Mouse (Mus musculus) MEL (cell line): ENCODE measurements around the gene Olfr279. TPM values are rescaled to one million over a fixed set of nuclear protein-coding genes. Genes with fewer than 3 reads are reported as not detected.

ENCODE experiments used
- DNase-seq: peaks from one replicate; pipeline ENCODE4 v3.0.0; 2011; ENCODE audit warnings: low read depth, low spot score
- H3K27ac ChIP-seq: 2 replicates; pipeline ENCODE4 v1.5.1; 2012; ENCODE audit warnings: low read depth, mild to moderate bottlenecking, control low read depth, low read length, moderate library complexity; ENCODE audit not compliant: control insufficient read depth
- H3K27me3 ChIP-seq, 2 experiments: fragments of 150-350 bp in 1 of 2; sonication (generic) in 1 of 2; 2 replicates each; pipeline ENCODE4 v1.6.1; 2012; ENCODE audit warnings: low read length in 2 of 2, mild to moderate bottlenecking in 2 of 2, improper control_type of control experiment in 1 of 2, moderate library complexity in 1 of 2; ENCODE audit not compliant: insufficient read depth in 2 of 2, control insufficient read depth in 1 of 2
- H3K36me3 ChIP-seq, 2 experiments: 2 replicates each; pipeline ENCODE4 v1.6.1; 2012 to 2014; ENCODE audit warnings: low read length in 2 of 2, improper control_type of control experiment in 1 of 2, inconsistent platforms in 1 of 2, mild to moderate bottlenecking in 1 of 2; ENCODE audit not compliant: insufficient read depth in 2 of 2, control insufficient read depth in 1 of 2
- H3K4me1 ChIP-seq, 2 experiments: fragments of 150-350 bp in 1 of 2; sonication (generic) in 1 of 2; 2 replicates each; pipeline ENCODE4 v1.6.1; 2012; ENCODE audit warnings: low read length in 2 of 2, improper control_type of control experiment in 1 of 2, mild to moderate bottlenecking in 1 of 2; ENCODE audit not compliant: insufficient read depth in 2 of 2, control insufficient read depth in 1 of 2
- H3K4me3 ChIP-seq, 2 experiments: fragments of 150-350 bp in 1 of 2; sonication (generic) in 1 of 2; 2 replicates each; pipeline ENCODE4 v1.5.1; 2012; ENCODE audit warnings: low read depth in 2 of 2, low read length in 2 of 2, mild to moderate bottlenecking in 2 of 2, moderate library complexity in 2 of 2, control low read depth in 1 of 2, improper control_type of control experiment in 1 of 2; ENCODE audit not compliant: control insufficient read depth in 1 of 2, insufficient read depth in 1 of 2
- H3K79me2 ChIP-seq: 2 replicates; pipeline ENCODE4 v1.6.1; 2012; ENCODE audit warnings: mild to moderate bottlenecking, low read length, moderate library complexity; ENCODE audit not compliant: control insufficient read depth, poor library complexity, insufficient read depth
- H3K9ac ChIP-seq: 2 replicates; pipeline ENCODE4 v1.6.1; 2012; ENCODE audit warnings: low read depth, mild to moderate bottlenecking, control low read depth, low read length, moderate library complexity; ENCODE audit not compliant: control insufficient read depth, poor library complexity, severe bottlenecking
- H3K9me3 ChIP-seq: fragments of 150-350 bp; sonication (generic); replicated peaks from 2 replicates; pipeline ENCODE4 v1.6.1; 2012; ENCODE audit warnings: mild to moderate bottlenecking, low read length, improper control_type of control experiment, moderate library complexity; ENCODE audit not compliant: insufficient read depth
- BHLHE40 ChIP-seq: IDR thresholded peaks from 2 replicates; pipeline ENCODE4 v1.6.1; 2012; ENCODE audit warnings: low read depth, mild to moderate bottlenecking, inconsistent platforms, low read length, improper control_type of control experiment, borderline replicate concordance
- CTCF ChIP-seq, 3 experiments: IDR thresholded peaks in 2 of 3; conservative IDR thresholded peaks in 1 of 3; 2 replicates each; pipeline ENCODE4 v1.5.1; 2011 to 2012; ENCODE audit warnings: low read length in 3 of 3, low read depth in 2 of 3, mild to moderate bottlenecking in 2 of 3, improper control_type of control experiment in 1 of 3, inconsistent platforms in 1 of 3, mixed read lengths in 1 of 3, moderate library complexity in 1 of 3; ENCODE audit not compliant: control insufficient read depth in 1 of 3, insufficient read depth in 1 of 3, poor library complexity in 1 of 3, severe bottlenecking in 1 of 3
- EP300 ChIP-seq, 2 experiments: IDR thresholded peaks; 2 replicates each; pipeline ENCODE4 v1.6.1; 2011; ENCODE audit warnings: improper control_type of control experiment in 2 of 2, low read length in 2 of 2, low read depth in 1 of 2, mild to moderate bottlenecking in 1 of 2
- GABPA ChIP-seq: IDR thresholded peaks from 2 replicates; pipeline ENCODE4 v1.6.1; 2012; ENCODE audit warnings: low read depth, mild to moderate bottlenecking, inconsistent platforms, low read length, improper control_type of control experiment, moderate library complexity
- HCFC1 ChIP-seq: IDR thresholded peaks from 2 replicates; pipeline ENCODE4 v1.6.1; 2012; ENCODE audit warnings: low read depth, mild to moderate bottlenecking, inconsistent platforms, low read length, improper control_type of control experiment, moderate library complexity
- JUND ChIP-seq: IDR thresholded peaks from 2 replicates; pipeline ENCODE4 v1.6.1; 2011; ENCODE audit warnings: low read depth, mild to moderate bottlenecking, improper control_type of control experiment, low read length
- MAFK ChIP-seq: IDR thresholded peaks from 2 replicates; pipeline ENCODE4 v1.6.1; 2011; ENCODE audit warnings: low read depth, mild to moderate bottlenecking, low read length, improper control_type of control experiment, borderline replicate concordance
- MAX ChIP-seq: IDR thresholded peaks from 2 replicates; pipeline ENCODE4 v1.6.1; 2011; ENCODE audit warnings: low read length, improper control_type of control experiment
- MAZ ChIP-seq: IDR thresholded peaks from 2 replicates; pipeline ENCODE4 v1.6.1; 2012; ENCODE audit warnings: low read depth, mild to moderate bottlenecking, inconsistent platforms, low read length, improper control_type of control experiment
- MXI1 ChIP-seq: IDR thresholded peaks from 2 replicates; pipeline ENCODE4 v1.6.1; 2011; ENCODE audit warnings: mild to moderate bottlenecking, low read depth, low read length, improper control_type of control experiment
- MYB ChIP-seq: IDR thresholded peaks from 2 replicates; pipeline ENCODE4 v1.6.1; 2011; ENCODE audit warnings: mild to moderate bottlenecking, low read depth, low read length, improper control_type of control experiment
- NELFE ChIP-seq: IDR thresholded peaks from 2 replicates; pipeline ENCODE4 v1.6.1; 2011; ENCODE audit warnings: low read depth, low read length, improper control_type of control experiment
- POLR2AphosphoS5 ChIP-seq: IDR thresholded peaks from 2 replicates; pipeline ENCODE4 v1.6.1; 2012; ENCODE audit warnings: low read depth, borderline replicate concordance, mild to moderate bottlenecking, inconsistent platforms, low read length, moderate library complexity, mixed read lengths
- SIN3A ChIP-seq: IDR thresholded peaks from 2 replicates; pipeline ENCODE4 v1.6.1; 2012; ENCODE audit warnings: low read length, improper control_type of control experiment, inconsistent platforms
- SMC3 ChIP-seq: IDR thresholded peaks from 2 replicates; pipeline ENCODE4 v1.6.1; 2011; ENCODE audit warnings: low read depth, low read length, improper control_type of control experiment
- TAL1 ChIP-seq: IDR thresholded peaks from 2 replicates; pipeline ENCODE4 v1.6.1; 2012; ENCODE audit warnings: mild to moderate bottlenecking, inconsistent platforms, low read length, moderate library complexity, mixed read lengths
- TCF12 ChIP-seq: IDR thresholded peaks from 2 replicates; pipeline ENCODE4 v1.6.1; 2014; ENCODE audit warnings: low read depth, mild to moderate bottlenecking, inconsistent platforms, low read length, improper control_type of control experiment, moderate library complexity
- USF1 ChIP-seq: IDR thresholded peaks from 2 replicates; pipeline ENCODE4 v1.6.1; 2014; ENCODE audit warnings: low read depth, mild to moderate bottlenecking, inconsistent platforms, low read length, improper control_type of control experiment, moderate library complexity
- USF2 ChIP-seq, 2 experiments: IDR thresholded peaks; 2 replicates each; pipeline ENCODE4 v1.6.1; 2011 to 2012; ENCODE audit warnings: improper control_type of control experiment in 2 of 2, low read length in 2 of 2, borderline replicate concordance in 1 of 2, inconsistent platforms in 1 of 2, low read depth in 1 of 2, mild to moderate bottlenecking in 1 of 2; ENCODE audit not compliant: insufficient read depth in 1 of 2
- ZC3H11A ChIP-seq: IDR thresholded peaks from 2 replicates; pipeline ENCODE4 v1.6.1; 2012; ENCODE audit warnings: low read depth, mild to moderate bottlenecking, inconsistent platforms, low read length, improper control_type of control experiment
- ZKSCAN1 ChIP-seq: IDR thresholded peaks from 2 replicates; pipeline ENCODE4 v1.6.1; 2012; ENCODE audit warnings: low read depth, mild to moderate bottlenecking, inconsistent platforms, low read length, improper control_type of control experiment, moderate library complexity
- ZNF384 ChIP-seq: IDR thresholded peaks from 2 replicates; pipeline ENCODE4 v1.6.1; 2012; ENCODE audit warnings: low read depth, mild to moderate bottlenecking, inconsistent platforms, low read length, improper control_type of control experiment
- polyA plus RNA-seq, 2 experiments: library from polyadenylated mRNA; stranded (reverse) in 1 of 2; unstranded in 1 of 2; fragments of >175 nt in 1 of 2; fragments of >200 nt in 1 of 2; gene quantifications; 2 replicates each; pipeline versions ENCODE4 v1.2.1 to v1.2.4; 2012; ENCODE audit warnings: low replicate concordance in 2 of 2, low read depth in 1 of 2; ENCODE audit not compliant: insufficient read length in 2 of 2, insufficient read depth in 1 of 2, missing spikeins in 1 of 2
- total RNA-seq: library from RNA; depleted of rRNA; stranded (reverse); fragments of 300-350 nt; gene quantifications from 2 replicates; pipeline ENCODE4 v1.2.3, GENCODE M21; 2012

The Olfr279 gene
- total and polyA plus RNA-seq, 3 experiments: under 0.01 to 81.4 (median 0.03) TPM

DNA sequence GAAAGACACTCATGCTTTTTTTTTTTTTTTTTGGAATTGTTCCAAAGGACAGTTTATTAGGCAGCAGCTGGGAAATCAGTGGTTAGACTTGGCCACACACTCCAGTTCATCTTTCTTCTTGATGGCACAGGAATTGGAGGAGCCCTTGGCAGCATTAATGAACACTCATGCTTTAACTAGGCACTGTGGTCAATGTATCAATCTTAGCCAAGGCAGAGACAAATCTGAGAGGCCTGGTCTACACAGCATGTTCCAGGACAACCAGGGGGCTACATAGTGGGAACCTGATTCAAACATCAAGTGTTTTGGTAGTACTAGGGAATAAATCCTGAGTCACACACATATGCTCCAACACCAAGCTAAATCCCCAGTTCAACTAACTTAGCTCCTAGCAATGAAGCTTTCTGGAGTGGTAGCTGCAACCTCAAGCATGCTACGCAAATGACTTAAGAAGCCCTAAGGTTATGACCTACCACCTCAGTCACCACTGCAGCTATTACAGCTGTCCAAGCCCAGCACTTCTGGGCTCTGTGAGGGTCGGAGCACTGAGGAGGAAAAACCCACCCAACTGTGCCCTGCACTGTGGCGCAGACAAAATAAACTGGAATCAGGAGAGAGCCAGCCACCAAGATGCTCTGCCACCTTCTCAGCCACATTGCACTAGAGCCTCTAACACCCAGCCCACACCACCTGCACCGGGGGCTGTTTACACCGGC, 35.0 kb downstream of the Olfr279 start:
- peaks cover 3 to 11% of the 10 kb centered on the region in 2 experiments; a peak in 3 of 4 replicates for H3K4me1 ChIP-seq

GRCm38 (mm10) chr15:98528066-98528563, 35.9 kb downstream of the Olfr279 start:
- H3K9me3 ChIP-seq: no peaks in the 10 kb centered on the region
- peaks cover 3 to 11% of the 10 kb centered on the region in 2 experiments; a peak in 3 of 4 replicates for H3K4me1 ChIP-seq
- H3K27ac ChIP-seq: no peak overlapping the region
- no peak for DNase-seq
- H3K27me3 ChIP-seq: no peaks in the 10 kb centered on the region
- H3K36me3 ChIP-seq: peaks cover 58 to 76% of the 10 kb centered on the region in 2 experiments
- TF ChIP-seq POLR2AphosphoS5: no peak
- H3K79me2 ChIP-seq: peaks cover 58% of the 10 kb centered on the region
- no peak overlapping the region for H3K4me3 ChIP-seq
- no peak overlapping the region for H3K9ac ChIP-seq

More for the DNA sequence above, 35.0 kb downstream of the Olfr279 start:
- no peaks in the 10 kb centered on the region for H3K27me3 ChIP-seq
- no peaks in the 10 kb centered on the region for H3K9me3 ChIP-seq
- peaks cover 59 to 81% of the 10 kb centered on the region in 2 experiments for H3K36me3 ChIP-seq
- DNase-seq: no peak
- TF ChIP-seq ZC3H11A (no peak), ZNF384 (peak; percentile 73; the same call in 1 of the 2 replicates), TAL1 (no peak)
- TF ChIP-seq, all 39 proteins: peak for 1
- no peak overlapping the region for H3K4me3 ChIP-seq
- H3K9ac ChIP-seq: no peak overlapping the region
- peaks cover 49% of the 10 kb centered on the region for H3K79me2 ChIP-seq
- H3K27ac ChIP-seq: no peak overlapping the region

- Histone ChIP-seq H3K9me3 (no peaks in the 10 kb centered on the region), H3K36me3 (peaks cover 34 to 41% of the 10 kb centered on the region in 2 experiments), H3K27ac (peak overlapping the region; percentile 12), H3K4me3 (peak overlapping the region; percentile 79 to 85), H3K9ac (peak overlapping the region; percentile 83), H3K4me1 (peaks cover 3 to 15% of the 10 kb centered on the region in 2 experiments; a peak in 3 of 4 replicates), H3K79me2 (peaks cover 50% of the 10 kb centered on the region), H3K27me3 (no peaks in the 10 kb centered on the region)
- DNase-seq: peak; percentile 84
- TF ChIP-seq TCF12 (no peak), MYB (no peak), BHLHE40 (peak; percentile 78; the same call in 1 of the 2 replicates), SIN3A (peak; percentile 92), NELFE (0 out of 2 replicates have a peak, but pooled peaks have one; percentile 13), ZC3H11A (no peak), MXI1 (peak; percentile 97), USF1 (peak; percentile 70), EP300 (IDR thresholded peaks at IDR 0.05; ENCODE audit: low read depth in 1 of 2, low read length in 2 of 2) (peak; percentile 35 to 45; a peak in 1 of 4 replicates), HCFC1 (no peak; the same call in 1 of the 2 replicates), MAZ (peak; percentile 36; the same call in 1 of the 2 replicates), MAX (peak; percentile 96), MAFK (peak; percentile 73; the same call in 1 of the 2 replicates), ZNF384 (0 out of 2 replicates have a peak, but pooled peaks have one; percentile 34), SMC3 (no peak), USF2 (IDR thresholded peaks at IDR 0.05; ENCODE audit: borderline replicate concordance in 1 of 2, insufficient read depth in 1 of 2, low read depth in 1 of 2, low read length in 2 of 2) (no peak), JUND (no peak), CTCF (IDR thresholded peaks at IDR 0.05 in 2 of 3, conservative IDR thresholded peaks at IDR 0.05 in 1 of 3; ENCODE audit: control insufficient read depth in 1 of 3, insufficient read depth in 1 of 3, low read depth in 2 of 3, low read length in 3 of 3, poor library complexity in 1 of 3, severe bottlenecking in 1 of 3) (no peak), TAL1 (no peak), ZKSCAN1 (peak; percentile 71), GABPA (peak; percentile 73)
These were observed 40.1 kb downstream of the Olfr279 start for GRCm38 (mm10) chr15:98532281-98532680.
